Mouse (Mus musculus): ENCODE measurements around the gene Foxp2.

The Foxp2 gene

DNA sequence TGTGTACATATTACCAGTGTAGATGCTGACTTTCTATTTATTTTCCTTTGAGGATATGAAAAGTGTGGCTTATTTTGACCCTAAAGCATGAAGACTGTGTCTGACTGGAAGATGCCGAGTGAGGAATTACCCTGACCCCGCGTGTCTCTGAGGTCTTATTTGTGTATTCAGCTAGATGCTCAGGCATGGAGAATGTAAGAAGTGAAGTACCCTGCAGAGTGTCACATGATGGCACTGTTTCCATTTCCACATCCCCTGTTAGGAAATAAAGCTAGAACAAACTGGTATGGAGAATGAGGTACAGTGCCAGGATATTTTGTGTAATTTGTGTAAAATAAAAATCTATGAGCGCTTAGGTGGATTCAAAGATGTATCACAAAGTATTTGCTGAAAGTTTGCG is 219.8 kb downstream of the Foxp2 start:
- DNase-seq (ENCODE audit: low spot score): no peak

DNA sequence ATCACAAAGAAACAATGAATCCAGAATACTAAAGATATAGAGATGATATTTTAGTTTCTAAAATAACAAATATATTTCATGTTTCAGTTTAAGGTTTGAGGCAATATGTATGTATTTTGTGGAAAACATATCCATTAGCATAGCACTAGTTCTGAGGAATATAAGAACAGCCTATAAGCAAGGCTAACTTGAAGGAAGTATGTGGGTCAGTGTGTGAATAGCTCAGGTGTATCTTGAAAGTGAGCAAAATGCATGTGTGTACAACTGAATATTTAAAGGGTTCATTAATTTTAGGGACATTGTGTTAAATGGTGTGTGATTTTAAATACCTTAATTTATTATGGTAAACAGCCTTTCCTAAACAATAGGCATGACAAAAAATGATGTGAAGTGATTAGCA is 220.2 kb downstream of the Foxp2 start:
- no peak for DNase-seq (ENCODE audit: low spot score)

DNA sequence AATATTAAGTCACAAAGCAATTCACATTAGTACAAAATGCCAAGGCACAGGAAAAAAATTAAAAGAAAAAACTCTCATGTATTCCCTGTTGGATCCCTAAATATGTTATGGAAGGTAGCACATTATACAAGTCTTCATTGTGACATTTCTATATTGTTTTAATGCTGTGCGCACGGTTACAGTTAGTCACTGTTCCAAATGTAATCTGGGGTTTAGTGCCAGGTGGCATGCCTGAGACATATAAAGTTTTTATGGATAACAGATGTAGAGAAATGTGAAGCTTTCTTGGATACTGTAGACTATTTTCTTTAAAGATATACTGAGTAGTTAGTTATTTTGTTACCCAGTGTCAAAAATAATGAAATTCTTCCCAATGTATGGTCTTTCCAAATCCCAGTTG is 229.0 kb downstream of the Foxp2 start:
- no peak for DNase-seq (ENCODE audit: low spot score)

DNA sequence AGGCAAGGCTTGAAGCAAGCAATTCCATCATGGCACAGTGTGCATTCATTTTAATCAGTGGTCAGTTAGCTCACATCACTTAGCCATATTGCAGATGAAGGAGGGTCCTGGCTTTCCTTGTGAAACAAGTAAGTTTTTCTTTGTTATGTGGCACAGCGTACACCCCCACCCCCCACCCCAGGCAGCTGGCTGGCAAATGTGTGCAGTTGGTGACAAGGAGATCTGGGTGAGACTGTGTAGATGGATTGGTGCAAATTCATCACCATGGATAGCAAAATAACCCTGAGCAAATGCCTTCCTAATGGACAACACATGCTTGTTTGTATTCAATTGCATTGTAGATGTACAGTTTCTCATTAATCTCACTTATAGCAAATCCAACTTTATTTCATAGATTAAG is 240.9 kb downstream of the Foxp2 start:
- no peak for DNase-seq (ENCODE audit: low spot score)

DNA sequence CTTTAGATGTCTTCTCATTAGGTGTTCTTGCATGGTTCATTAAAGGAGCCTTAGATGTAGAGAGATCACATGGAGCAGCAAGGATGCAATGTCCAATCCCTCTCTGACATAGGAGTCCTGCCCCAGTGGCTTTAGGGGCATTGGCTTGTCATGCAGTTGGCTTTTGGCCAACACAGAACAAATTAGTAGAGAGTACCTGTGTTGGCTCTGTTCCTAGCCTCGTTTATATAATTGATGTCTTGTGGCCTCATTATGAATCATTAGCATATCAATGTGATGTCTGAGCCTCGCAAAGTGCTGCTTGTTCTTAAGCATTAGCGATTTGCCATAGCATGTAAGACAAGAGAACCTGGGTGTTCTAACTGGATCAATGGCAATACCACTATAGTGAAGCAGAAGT is 250.5 kb downstream of the Foxp2 start:
- DNase-seq (ENCODE audit: low spot score): no peak

DNA sequence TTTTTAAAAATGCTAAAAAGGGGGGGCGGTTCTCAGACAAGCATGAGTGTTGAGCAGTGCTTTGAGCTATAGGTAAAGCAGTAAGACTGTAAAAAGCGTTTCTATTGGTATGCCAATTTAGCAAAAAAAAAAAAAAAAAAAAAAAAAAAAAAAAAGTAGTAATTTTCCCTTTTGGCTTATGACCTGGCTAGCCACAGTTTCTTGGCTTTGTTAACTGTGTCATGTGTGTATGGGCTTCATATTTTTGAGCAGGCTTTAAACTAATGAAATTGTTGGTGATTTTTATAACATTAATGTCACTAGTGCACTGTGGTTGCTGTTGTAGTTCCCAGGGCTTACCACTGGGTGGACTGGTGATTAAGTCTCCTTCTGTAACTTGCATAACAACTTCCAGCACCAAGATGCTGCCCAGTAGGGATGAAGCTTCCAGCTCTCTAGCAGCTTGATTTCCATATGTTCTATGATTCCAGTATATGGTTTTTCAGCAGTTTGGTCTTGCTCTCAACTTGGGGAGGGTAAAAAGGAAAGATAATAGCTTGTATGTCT is 262.4 kb downstream of the Foxp2 start:
- no peak for DNase-seq (ENCODE audit: low spot score)

DNA sequence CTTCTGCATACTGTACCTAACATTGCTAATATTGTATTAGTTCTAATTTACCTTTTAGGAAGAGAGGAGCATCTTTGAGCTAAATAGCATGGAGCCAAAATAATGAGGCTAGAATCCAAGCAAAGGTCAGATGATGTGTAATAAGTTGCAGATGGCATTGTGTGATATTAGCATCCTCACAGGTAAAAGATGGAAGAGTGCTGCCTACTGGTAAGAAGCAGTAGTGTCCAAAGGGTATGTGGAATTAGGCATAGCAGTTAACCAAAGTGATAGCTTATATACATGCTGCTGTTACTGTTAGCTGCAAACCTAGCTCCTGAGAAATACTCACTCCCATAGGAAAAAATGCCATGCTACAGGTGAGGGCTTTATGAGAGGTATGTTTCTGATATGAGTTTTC is 275.6 kb downstream of the Foxp2 start:
- no peak for DNase-seq (ENCODE audit: low spot score)

DNA sequence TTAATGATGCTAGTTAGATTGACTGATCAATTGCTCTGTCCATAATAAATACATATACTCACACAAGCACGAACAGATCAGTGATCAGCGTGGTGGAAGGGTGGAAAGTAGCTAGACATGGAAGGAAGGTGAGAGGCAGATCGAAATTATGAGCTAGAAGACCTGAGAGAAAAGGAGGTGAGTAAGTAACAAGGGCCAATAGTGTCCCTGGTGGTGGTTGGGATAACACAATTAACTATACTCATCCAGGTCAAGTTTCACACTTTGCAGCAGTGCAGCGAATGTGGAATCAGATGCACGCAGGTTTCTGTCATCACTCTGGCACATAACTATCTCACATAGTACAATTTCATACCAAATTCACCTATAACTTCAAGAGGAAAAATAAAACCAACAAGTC is 291.7 kb downstream of the Foxp2 start:
- no peak for DNase-seq (ENCODE audit: low spot score)

DNA sequence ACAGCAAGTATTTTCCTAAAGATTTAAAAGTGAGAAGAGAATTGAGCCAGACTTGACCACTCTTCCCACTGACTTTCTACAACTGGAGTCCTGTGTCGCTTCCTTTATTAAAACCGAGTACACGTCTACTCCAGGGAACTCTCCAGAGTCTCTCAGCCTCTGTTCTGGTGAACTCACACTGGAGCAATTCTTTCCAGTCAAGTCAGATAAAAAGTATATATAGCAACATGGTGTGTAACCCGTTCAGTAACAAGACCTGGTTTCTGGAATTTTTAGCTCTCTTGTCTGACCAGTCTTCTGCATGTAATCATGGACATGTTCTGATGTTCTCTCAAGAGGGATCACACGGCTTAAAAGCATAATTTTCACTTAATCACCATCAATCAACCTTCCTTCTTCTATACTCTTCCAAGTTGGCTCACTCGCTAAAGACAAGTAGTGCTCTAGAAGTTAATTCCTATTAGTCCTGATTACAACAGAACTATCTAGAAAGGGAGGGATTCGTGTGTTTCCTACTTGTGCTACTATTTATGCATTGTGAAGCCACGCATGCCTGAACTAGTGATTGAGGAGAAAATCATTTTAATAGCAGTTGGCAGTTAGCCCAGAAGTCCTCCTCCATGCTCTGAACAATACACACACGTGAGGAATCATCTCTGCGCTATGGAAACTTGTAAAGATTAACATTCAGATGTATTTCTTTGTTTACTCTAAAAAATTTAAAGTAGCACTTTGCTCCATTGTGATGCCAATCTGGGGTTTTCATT is 341.2 kb downstream of the Foxp2 start:
- DNase-seq (ENCODE audit: low spot score): no peak

DNA sequence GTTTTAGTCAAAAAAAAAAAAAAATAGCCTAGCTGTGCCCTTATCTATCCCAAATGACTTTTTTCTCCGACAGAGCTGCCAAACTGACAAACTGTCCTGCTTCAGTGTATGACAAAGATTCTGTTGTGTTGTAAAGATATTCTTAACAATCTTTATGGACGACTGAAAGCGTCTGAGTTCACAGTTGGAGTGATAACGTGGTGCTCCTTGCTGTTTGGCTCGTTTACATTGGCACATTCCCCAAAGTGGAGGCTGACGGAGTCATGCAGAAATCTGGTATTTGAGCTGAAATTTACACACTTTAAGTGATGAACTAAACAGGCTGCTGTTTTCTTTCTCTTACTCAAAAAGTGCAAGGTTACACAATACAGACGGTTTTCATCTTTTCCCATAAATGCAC is 356.2 kb downstream of the Foxp2 start:
- DNase-seq (ENCODE audit: low spot score): peak; percentile 25

DNA sequence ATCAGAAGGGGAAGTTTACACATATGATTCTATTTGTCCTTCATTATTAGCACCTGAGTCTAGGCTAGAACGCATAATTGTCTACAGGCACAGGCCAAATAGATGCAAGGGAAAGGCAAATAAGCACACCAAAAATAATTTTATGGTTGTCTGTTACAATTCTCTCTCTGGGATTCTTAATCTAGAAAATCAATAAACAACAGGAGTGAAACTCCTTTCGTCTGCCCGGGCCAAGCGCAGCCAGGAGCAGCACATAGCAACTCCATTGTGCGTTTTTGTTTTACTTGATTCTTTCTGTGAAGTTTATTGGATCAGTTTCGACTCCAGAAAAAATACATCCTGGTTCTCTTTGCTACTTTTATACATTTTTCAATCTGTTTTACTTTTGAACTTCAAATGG is 356.7 kb downstream of the Foxp2 start:
- DNase-seq (ENCODE audit: low spot score): no peak

DNA sequence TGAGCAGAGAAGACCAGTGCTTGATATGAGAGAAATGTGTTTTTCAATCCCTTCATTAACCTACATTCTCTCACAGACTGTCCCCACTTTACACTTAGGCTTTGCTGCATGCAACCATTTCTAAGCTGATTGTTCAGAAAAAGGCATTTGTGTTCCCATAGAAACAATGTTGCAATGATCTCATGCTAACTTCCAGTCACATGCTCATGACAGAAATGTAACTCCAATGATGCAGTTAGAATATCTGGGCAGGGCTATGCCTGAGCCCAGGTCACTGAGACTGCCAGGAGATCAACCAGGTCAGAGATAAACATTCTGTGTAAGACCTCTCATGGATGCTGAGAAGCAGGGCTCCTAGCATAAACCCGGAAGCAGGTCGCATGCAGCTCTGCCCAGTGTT is 367.0 kb downstream of the Foxp2 start:
- no peak for DNase-seq (ENCODE audit: low spot score)

DNA sequence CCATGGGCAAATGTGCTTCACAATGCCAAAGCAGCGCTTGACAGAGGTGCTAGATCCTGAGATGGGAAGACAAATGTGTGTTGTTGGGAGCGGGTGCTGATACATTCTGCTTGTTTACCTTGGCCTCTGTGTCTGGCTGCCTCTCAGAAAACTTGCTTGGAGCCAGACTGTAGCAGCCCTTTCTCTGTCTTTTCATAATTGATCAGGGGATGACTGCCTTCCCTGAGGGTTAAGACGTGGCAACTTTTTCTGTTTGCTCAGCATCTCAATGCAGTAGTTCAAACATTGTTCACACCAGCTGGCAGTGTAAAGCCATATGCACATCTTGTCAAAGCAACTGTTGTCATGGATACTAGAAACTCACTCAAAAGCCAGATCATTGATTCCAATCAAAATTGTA is 384.1 kb downstream of the Foxp2 start:
- DNase-seq (ENCODE audit: low spot score): no peak

DNA sequence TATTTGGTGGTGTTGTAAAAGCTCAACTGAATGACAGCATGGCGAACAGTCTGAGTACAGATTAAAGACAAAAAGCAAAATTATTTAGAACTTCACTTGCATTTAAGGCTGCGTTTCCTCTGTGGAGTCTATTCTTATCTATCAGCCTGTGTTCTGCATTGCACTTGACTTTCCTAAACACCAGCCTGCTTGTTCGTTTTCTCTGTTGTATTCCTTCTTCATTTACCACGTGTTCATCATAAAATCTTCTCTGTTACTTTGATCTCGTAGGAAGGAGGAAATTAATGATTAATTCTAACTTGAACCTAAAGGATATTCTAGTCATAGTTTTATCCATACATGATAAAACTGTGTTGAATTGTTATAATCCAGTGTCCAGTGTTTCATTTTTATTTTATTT is 392.9 kb downstream of the Foxp2 start:
- no peak for DNase-seq (ENCODE audit: low spot score)

DNA sequence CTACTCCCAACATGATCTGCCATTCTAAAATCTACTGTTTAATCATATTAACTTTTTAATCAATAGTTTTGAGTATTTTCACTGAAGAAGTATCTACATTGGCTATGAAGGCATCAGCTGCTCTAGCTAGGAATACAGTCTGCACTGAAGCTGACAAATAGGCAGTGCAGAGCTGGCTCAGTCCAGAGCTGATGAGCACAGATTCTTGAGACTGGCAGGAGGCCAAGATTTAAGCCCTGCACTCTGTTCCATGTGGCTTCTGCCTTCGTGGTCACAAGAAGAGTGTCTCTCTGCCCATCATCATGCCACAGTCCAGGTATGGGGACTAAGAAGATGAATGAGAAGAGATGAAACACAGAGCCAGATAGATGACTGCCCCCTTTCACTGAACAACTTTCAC is 398.1 kb downstream of the Foxp2 start:
- DNase-seq (ENCODE audit: low spot score): no peak

DNA sequence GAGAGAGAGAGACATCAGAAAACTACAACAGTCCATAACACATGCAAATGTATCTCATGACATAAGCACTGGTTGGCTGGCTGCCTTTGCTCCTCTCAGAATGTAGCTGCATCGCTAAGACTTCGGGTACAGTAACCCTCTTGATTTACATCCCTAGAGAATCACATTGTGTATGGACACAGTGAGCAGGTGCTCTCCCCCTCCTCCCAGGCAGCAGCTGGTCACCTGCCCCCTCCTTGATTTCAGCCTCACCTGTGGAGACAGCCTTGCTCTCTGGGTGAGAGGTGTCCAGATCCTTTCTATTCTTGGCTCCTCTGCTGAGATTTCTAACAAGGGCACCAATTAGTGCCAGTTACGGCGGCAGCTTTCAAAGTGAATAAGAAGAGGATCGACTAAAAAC is 409.5 kb downstream of the Foxp2 start:
- no peak for DNase-seq (ENCODE audit: low spot score)

DNA sequence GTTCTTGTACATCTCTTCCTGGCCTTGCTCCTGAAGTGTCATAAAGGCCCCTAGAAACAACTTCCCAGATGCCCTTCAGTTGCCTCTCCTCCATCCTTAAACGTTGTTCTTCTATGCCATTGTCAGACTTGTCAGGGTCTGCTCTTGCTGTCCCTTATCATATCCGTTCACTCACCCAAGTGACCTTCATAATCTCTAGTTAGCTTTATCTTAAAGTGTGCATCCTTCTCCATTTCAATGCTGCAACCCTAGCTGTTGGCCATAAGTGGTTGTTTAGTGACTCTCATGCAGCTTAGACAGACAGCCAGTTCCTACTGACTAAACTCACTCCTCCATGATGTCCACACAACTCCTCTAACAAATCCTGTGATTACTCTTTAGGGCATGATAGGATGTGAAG is 415.8 kb downstream of the Foxp2 start:
- no peak for DNase-seq (ENCODE audit: low spot score)

DNA sequence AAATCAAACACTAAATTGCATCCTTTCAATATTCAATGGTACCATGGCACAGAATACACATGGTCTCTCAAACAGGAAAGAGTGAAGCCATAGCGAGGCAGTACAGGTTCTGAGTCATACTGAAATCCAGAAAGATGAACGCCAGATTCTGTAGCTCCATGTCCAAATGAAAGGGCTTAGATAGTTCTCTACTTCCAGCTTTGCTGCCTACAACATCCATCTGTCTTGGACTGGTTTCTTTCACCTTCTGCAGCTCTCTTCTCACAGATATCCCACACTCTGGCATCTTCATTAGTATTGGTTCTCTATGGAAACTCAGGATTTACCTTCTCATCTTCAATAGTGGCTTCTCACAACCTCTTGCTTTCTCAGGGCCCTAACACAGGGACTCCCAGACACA is 417.2 kb downstream of the Foxp2 start:
- no peak for DNase-seq (ENCODE audit: low spot score)

DNA sequence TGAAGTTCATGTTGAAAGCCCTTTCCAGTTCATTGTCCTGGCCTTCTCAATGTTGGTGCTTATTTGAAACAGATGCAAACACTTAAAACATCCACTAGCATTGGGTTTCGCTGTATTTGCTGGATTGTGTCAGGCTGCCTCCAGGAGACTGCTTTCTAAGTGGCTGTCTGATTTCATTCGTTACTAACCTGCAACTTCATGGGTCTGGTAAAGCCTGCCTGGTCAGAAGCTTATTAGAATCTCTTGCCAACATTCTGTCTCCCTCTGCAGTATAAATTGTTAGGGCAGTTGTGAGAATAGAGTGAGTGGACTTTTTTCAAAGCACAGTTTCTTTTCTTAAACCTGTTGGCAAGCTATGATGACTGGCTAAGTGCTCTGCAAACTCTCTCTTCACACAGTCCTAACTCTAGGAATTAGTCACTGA is 420.4 kb downstream of the Foxp2 start:
- DNase-seq (ENCODE audit: low spot score): no peak

DNA sequence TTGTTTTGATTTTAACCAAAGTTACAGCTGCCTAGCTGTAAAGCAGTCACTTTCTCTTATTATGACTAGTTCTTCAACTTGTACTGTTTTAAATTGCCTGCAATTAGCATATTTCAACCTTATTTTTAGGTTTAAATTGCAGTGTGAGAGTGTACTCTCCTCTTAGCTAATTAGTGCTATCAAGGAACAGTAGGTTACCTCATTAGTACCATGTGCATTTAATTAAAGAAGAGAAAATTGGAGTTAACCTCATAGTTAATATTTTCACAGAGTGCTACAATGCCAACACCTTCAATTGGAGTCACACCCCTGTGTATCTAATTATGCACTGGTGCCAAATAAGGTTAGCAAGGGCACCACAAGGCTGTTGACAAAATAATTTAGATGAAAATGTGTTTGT is 421.9 kb downstream of the Foxp2 start:
- no peak for DNase-seq (ENCODE audit: low spot score)

DNA sequence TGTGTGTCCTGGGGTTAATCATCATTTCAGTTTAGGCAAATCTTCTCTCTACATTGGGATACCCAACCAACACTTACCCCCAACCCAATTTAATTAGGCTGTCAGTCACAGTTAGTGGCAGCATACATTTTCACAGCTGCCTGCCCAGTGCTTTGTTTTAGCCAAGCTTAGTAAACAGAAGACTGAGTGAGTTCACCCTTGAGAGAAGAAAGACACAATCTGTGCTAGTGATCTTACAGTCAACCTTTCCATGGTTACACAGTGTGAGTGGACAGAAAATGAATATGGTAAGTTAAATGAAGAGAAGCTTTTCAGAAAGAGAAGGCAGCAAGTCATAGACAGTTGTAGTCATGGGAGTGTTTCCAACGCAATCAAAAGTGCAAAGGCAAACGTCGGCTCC is 446.6 kb downstream of the Foxp2 start:
- DNase-seq (ENCODE audit: low spot score): no peak

DNA sequence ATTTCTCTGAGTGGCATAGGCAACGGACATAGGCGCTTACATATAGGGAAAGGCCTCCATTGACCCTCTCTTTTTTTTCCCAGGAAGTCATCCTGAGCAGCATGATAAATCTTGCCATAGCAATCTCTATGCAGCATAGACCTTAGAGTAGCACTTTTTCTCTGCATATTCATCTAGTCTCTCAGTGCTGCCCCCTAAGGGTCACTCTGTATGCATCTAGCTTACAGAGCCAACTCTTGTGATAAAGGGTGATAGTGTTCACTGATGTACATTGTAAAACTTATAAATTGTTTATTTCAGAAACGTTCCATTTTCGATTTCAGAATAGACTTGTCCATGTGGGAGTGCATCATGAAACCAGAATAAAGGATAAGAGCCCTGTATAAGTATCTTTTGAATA is 454.7 kb downstream of the Foxp2 start:
- no peak for DNase-seq (ENCODE audit: low spot score)

DNA sequence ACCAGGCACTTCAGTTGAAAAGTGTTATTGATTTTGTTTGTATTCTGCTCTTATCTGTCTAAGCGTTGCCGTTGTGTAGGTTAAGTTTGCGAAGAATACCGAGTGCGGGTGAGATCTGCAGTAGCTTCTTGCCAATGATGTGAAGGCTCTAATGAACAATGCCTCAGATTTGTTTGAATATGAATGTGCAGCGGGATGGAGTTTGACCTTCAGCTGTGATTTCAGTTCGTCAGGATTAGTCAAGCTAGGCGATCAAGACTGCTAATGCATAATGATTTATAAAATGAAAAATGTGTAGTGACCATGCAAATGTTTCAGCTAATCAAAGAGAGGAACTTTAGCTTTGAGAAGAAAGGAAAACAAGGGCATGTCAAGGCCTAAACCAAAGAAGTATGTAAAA is 469.1 kb downstream of the Foxp2 start:
- no peak for DNase-seq (ENCODE audit: low spot score)

DNA sequence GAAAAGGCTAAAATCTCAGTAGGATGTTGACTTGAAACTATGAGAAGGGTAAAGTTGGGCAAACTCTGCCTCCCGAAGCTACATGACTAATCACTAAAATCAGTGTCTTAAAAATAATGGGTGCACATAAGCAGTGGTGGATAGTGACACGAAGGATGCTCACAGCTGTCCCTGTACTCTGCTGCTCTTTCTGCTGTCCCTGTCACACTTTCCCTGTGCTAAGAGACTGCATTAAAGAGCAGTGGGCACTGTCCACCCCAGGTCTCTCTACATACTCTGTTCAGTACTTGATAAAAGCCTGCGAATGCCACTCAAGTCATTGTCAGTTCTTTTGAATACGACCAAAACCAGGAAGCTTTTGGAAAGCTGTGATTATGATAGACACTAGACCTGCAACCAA is 469.7 kb downstream of the Foxp2 start:
- DNase-seq (ENCODE audit: low spot score): no peak
